ENCODE assay signal across 19 mouse cellular contexts in genomic region chr4:45308606-45309005, GRCm38 (mm10).
"Had no signal": no experiment of that assay in that cellular context is flagged by ENCODE, and none has a peak within 500 bp of the region (broad histone marks: within the 10 kb centered on the region; RNA-seq: fewer than 3 reads in every experiment).

No protein-coding gene starts in this region.

- H3K9ac ChIP-seq: heart, embryonic 12.5 days; heart, embryonic 13.5 days; heart, embryonic 15.5 days; hindbrain, embryonic 12.5 days; hindbrain, embryonic 13.5 days; hindbrain, embryonic 14.5 days; hindbrain, embryonic 15.5 days; intestine, embryonic 15.5 days; kidney, embryonic 15.5 days had no signal

- H3K27ac ChIP-seq: heart, embryonic 13.5 days; heart, embryonic 15.5 days; hindbrain, embryonic 10.5 days; hindbrain, embryonic 12.5 days; hindbrain, embryonic 13.5 days; hindbrain, embryonic 14.5 days; hindbrain, embryonic 15.5 days; hindbrain, postnatal 0 days; intestine, embryonic 15.5 days; kidney, embryonic 15.5 days; kidney, postnatal 0 days; layer of hippocampus, adult 2 months; left cerebral cortex, adult 2 months had no signal

- H3K4me3 ChIP-seq: heart, embryonic 12.5 days; heart, embryonic 13.5 days; heart, embryonic 15.5 days; hindbrain, embryonic 10.5 days; hindbrain, embryonic 12.5 days; hindbrain, embryonic 13.5 days; hindbrain, embryonic 15.5 days; intestine, embryonic 15.5 days; kidney, embryonic 15.5 days; layer of hippocampus, adult 2 months; left cerebral cortex, adult 2 months had no signal

- H3K9me3 ChIP-seq: heart, embryonic 12.5 days; heart, embryonic 15.5 days; hindbrain, embryonic 12.5 days; hindbrain, embryonic 13.5 days; hindbrain, embryonic 15.5 days; intestine, embryonic 15.5 days; kidney, embryonic 15.5 days had no signal

- H3K27me3 ChIP-seq: heart, embryonic 12.5 days; heart, embryonic 13.5 days; heart, embryonic 15.5 days; hindbrain, embryonic 12.5 days; hindbrain, embryonic 13.5 days; hindbrain, embryonic 15.5 days; intestine, embryonic 15.5 days; kidney, embryonic 15.5 days had no signal

- H3K4me1 ChIP-seq: heart, embryonic 12.5 days; heart, embryonic 13.5 days; heart, embryonic 15.5 days; hindbrain, embryonic 10.5 days; hindbrain, embryonic 12.5 days; hindbrain, embryonic 13.5 days; hindbrain, embryonic 15.5 days; intestine, embryonic 15.5 days; kidney, embryonic 15.5 days had no signal

- DNase-seq: heart, postnatal 36 days; kidney, adult 11 months; kidney, adult 9 months; layer of hippocampus, adult 9-11 months; layer of hippocampus, postnatal 36 days had no signal
